Mouse (Mus musculus): ENCODE measurements around the gene Borcs5. TPM values are rescaled to one million over a fixed set of nuclear protein-coding genes. Genes with fewer than 3 reads are reported as not detected.

The Borcs5 gene
- polyA plus RNA-seq, 1 experiment from 2014 or later, result 6.4 TPM

DNA sequence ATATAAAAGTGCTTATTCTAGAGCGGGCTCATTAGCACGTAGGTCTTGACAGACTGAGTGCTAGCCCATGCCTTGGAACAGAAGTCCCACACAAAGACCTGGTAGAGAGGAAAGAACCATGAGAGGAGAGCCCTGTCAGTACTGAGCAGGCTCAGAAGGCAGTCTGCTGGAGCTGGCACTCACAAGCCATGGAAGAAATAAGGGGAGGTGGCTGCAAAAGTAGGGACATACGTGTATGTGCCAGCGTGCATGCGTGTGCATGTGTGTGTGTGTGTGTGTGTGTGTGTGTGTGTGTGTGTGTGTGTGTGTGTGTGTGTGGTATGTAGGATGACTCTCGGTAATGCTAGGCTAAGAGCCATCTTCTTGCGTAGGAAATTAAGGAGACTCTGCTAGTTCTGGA lies 84.0 kb downstream of the Borcs5 start:
- WGBS (ENCODE audit: insufficient replicate concordance), result 88% methylated on average over 7 of the region's 7 CpGs
- Histone ChIP-seq H3K27ac (ENCODE audit: low read length) (no peak overlapping the region), H3K27me3 (ENCODE audit: control insufficient read depth, insufficient read depth, low read depth, low read length) (no peaks in the 10 kb centered on the region), H3K36me3 (ENCODE audit: control insufficient read depth, insufficient read depth) (peaks cover 4% of the 10 kb centered on the region), H3K9ac (ENCODE audit: low read depth, low read length) (no peak overlapping the region), H3K4me1 (ENCODE audit: control insufficient read depth, low read depth, low read length) (peaks cover 4% of the 10 kb centered on the region), H3K4me3 (ENCODE audit: low read depth, low read length) (no peak overlapping the region), H3K9me3 (replicated peaks; ENCODE audit: control insufficient read depth, low read length) (no peaks in the 10 kb centered on the region), H3K4me2 (ENCODE audit: low read depth, low read length) (no peak overlapping the region)
- ATAC-seq (ENCODE audit: low read depth), result no peak

DNA sequence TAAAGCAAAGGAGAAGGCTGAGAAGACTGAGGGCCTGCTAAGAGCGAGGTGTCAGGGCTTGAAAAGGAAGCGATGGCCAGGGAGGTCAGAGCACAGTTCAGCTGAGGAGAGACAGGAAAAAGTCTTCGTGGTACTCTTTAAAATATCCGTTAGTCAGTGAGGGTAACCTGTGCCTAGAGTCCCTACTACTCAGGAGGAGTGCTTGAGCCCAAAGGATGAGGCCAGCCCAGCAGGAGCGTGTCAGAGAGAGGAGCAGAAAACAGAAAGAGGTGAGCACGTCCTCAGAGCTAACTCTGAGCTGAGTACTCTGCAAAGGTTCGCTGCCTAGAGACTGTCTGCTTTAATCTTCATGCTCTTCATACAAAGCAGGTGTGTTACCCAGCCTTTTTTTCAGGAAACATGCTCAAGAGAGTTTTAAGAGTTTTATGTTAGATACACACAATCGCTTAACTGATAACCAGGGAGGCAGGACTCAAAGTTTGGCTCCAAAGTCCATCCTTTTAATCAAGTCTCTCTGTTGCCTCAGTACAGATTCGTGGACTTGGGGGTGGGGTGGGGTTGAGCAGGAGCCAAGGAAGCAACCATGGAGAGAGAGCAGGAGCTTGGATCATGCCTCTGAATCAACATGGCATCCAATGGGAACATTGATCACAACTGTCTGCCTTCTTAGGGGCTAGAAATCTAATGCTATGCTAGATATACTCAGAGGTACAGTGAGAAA lies 84.7 kb downstream of the Borcs5 start:
- 62% methylated on average over 9 of the region's 9 CpGs for WGBS (ENCODE audit: insufficient replicate concordance)
- no peak overlapping the region for H3K9ac ChIP-seq (ENCODE audit: low read depth, low read length)

DNA sequence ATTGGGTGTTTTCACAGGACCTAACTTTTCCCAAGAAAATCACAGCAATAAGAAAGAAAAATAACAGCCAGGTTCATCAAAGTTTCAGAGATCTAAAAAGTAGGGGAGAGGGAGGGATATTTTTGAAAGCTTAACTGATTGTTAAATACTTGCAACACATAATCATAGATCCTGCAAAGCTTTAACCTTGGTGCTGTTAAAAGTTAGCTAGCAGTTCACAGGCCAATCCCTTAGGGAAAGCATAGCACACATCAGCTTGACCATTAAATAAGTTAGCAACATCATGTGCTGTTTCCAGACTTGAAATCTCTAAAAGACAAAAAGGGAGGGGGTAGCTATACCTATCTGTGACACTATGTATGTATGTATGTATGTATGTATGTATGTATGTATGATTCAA lies 86.1 kb downstream of the Borcs5 start:
- H3K27me3 ChIP-seq (ENCODE audit: control insufficient read depth, insufficient read depth, low read depth, low read length), result no peaks in the 10 kb centered on the region
- peaks cover 4% of the 10 kb centered on the region for H3K36me3 ChIP-seq (ENCODE audit: control insufficient read depth, insufficient read depth)
- no peak for ATAC-seq (ENCODE audit: low read depth)
- no peak overlapping the region for H3K4me2 ChIP-seq (ENCODE audit: low read depth, low read length)
- H3K9ac ChIP-seq (ENCODE audit: low read depth, low read length), result no peak overlapping the region
- no peak overlapping the region; the same call in 1 of the 2 replicates for H3K27ac ChIP-seq (ENCODE audit: low read length)
- H3K4me1 ChIP-seq (ENCODE audit: control insufficient read depth, low read depth, low read length), result peaks cover 5% of the 10 kb centered on the region
- H3K9me3 ChIP-seq (replicated peaks; ENCODE audit: control insufficient read depth, low read length), result no peaks in the 10 kb centered on the region
- no peak overlapping the region for H3K4me3 ChIP-seq (ENCODE audit: low read depth, low read length)

More for the DNA sequence above, 84.7 kb downstream of the Borcs5 start:
- peak overlapping the region; percentile 42; the same call in 1 of the 2 replicates for H3K27ac ChIP-seq (ENCODE audit: low read length)
- H3K4me2 ChIP-seq (ENCODE audit: low read depth, low read length), result no peak overlapping the region
- ATAC-seq (ENCODE audit: low read depth), result peak; percentile 80
- H3K36me3 ChIP-seq (ENCODE audit: control insufficient read depth, insufficient read depth), result peaks cover 4% of the 10 kb centered on the region
- no peak overlapping the region for H3K4me3 ChIP-seq (ENCODE audit: low read depth, low read length)
- H3K27me3 ChIP-seq (ENCODE audit: control insufficient read depth, insufficient read depth, low read depth, low read length), result no peaks in the 10 kb centered on the region
- H3K9me3 ChIP-seq (replicated peaks; ENCODE audit: control insufficient read depth, low read length), result no peaks in the 10 kb centered on the region
- peaks cover 4% of the 10 kb centered on the region for H3K4me1 ChIP-seq (ENCODE audit: control insufficient read depth, low read depth, low read length)

DNA sequence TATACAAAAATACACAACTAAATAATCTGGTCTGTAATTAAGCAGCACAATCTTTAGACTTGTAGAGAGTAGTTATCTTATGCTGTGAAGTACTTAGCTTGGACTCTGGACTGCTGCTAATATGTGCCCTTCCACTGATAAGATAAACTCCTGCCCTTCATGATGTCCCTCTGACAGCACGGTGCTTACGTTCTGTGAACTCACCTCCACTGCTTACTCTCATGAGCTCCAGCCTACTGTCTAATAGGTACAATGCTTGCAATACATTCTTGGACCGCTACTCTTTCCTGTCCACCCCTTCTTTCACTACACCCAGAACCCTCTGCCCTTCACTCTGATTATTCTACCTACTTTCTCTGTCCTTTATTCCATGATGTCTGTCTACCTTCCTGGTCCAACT lies 91.7 kb downstream of the Borcs5 start:
- peak overlapping the region; percentile 4; the same call in 1 of the 2 replicates for H3K4me2 ChIP-seq (ENCODE audit: low read depth, low read length)
- no peaks in the 10 kb centered on the region for H3K27me3 ChIP-seq (ENCODE audit: control insufficient read depth, insufficient read depth, low read depth, low read length)
- H3K9ac ChIP-seq (ENCODE audit: low read depth, low read length), result no peak overlapping the region
- H3K9me3 ChIP-seq (replicated peaks; ENCODE audit: control insufficient read depth, low read length), result no peaks in the 10 kb centered on the region
- ATAC-seq (ENCODE audit: low read depth), result peak; percentile 82
- H3K27ac ChIP-seq (ENCODE audit: low read length), result peak overlapping the region; percentile 23
- no peak overlapping the region for H3K4me3 ChIP-seq (ENCODE audit: low read depth, low read length)
- no peaks in the 10 kb centered on the region for H3K36me3 ChIP-seq (ENCODE audit: control insufficient read depth, insufficient read depth)
- H3K4me1 ChIP-seq (ENCODE audit: control insufficient read depth, low read depth, low read length), result peaks cover 14% of the 10 kb centered on the region
- 29% methylated on average over 3 of the region's 3 CpGs for WGBS (ENCODE audit: insufficient replicate concordance)

DNA sequence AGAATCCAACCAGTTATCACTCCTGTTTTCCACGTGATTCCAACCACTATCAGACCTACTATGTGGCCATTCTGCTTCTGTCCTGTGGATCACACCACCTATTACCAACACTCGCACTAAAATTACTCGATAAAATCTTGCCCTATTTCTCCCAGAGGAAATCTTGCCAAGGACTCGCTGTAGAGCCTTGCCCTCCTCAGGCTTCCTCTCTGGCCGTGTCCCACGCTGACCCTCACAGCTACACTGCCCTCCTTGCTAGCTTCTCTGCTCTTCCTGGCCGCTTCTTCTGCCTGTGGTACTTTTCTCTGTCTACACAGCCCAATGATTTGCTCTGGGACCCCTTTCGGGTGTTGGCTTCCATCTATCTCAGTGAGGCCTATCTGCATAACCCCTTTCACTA lies 93.5 kb downstream of the Borcs5 start:
- Histone ChIP-seq H3K4me2 (ENCODE audit: low read depth, low read length) (no peak overlapping the region), H3K4me3 (ENCODE audit: low read depth, low read length) (no peak overlapping the region), H3K4me1 (ENCODE audit: control insufficient read depth, low read depth, low read length) (peaks cover 14% of the 10 kb centered on the region), H3K27ac (ENCODE audit: low read length) (no peak overlapping the region), H3K9ac (ENCODE audit: low read depth, low read length) (no peak overlapping the region), H3K27me3 (ENCODE audit: control insufficient read depth, insufficient read depth, low read depth, low read length) (no peaks in the 10 kb centered on the region), H3K36me3 (ENCODE audit: control insufficient read depth, insufficient read depth) (no peaks in the 10 kb centered on the region), H3K9me3 (replicated peaks; ENCODE audit: control insufficient read depth, low read length) (no peaks in the 10 kb centered on the region)
- 74% methylated on average over 8 of the region's 8 CpGs for WGBS (ENCODE audit: insufficient replicate concordance)
- ATAC-seq (ENCODE audit: low read depth), result no peak

DNA sequence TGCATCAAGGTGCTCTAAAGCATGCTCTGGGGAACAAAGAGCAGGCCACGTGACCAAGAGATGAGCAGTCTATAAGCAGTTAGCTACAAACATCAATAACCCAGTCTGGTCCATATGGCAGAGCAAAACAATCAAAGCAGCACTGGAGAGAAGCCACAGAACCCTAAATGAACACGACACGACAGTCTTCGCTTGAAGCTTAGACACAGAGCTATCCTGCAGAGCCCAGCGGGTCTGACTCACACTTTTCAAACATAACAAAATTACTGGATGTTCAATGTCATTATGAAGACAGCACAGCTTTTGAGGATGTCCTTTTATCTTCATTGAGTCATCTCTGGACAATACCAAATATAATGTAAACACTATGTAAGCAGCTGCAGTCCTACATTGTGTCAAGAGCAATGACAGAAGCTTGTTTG lies 94.5 kb downstream of the Borcs5 start:
- H3K27ac ChIP-seq (ENCODE audit: low read length), result no peak overlapping the region
- 86% methylated on average over 5 of the region's 5 CpGs for WGBS (ENCODE audit: insufficient replicate concordance)

DNA sequence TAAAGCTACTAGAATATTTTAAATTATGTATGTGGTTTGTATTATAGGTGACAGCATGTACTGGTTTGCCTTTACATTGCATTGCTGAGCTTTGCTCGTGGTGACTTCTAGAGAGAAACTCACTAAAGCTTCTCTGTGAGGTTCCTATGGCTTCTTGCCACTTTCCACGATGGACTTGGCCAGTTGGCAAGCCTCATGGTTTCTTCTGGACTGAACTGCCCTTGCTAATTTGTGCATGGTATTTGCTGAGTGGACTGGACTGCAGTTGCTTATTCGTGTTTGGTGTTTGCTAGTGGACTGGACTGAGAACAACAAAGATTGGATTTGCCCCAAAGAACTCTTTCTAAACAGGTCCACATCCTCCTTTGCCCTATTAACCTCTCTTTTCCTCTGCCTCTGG lies 97.5 kb downstream of the Borcs5 start:
- H3K9me3 ChIP-seq (replicated peaks; ENCODE audit: control insufficient read depth, low read length), result no peaks in the 10 kb centered on the region
- H3K36me3 ChIP-seq (ENCODE audit: control insufficient read depth, insufficient read depth), result no peaks in the 10 kb centered on the region
- H3K4me2 ChIP-seq (ENCODE audit: low read depth, low read length), result no peak overlapping the region
- H3K4me3 ChIP-seq (ENCODE audit: low read depth, low read length), result no peak overlapping the region
- WGBS (ENCODE audit: insufficient replicate concordance), result 75% methylated on average over 3 of the region's 3 CpGs
- H3K27me3 ChIP-seq (ENCODE audit: control insufficient read depth, insufficient read depth, low read depth, low read length), result no peaks in the 10 kb centered on the region
- peaks cover 3% of the 10 kb centered on the region; the same call in 1 of the 2 replicates for H3K4me1 ChIP-seq (ENCODE audit: control insufficient read depth, low read depth, low read length)
- no peak for ATAC-seq (ENCODE audit: low read depth)
- no peak overlapping the region for H3K9ac ChIP-seq (ENCODE audit: low read depth, low read length)
- H3K27ac ChIP-seq (ENCODE audit: low read length), result no peak overlapping the region

More for the DNA sequence above, 94.5 kb downstream of the Borcs5 start:
- Histone ChIP-seq H3K4me1 (ENCODE audit: control insufficient read depth, low read depth, low read length) (peaks cover 14% of the 10 kb centered on the region), H3K9ac (ENCODE audit: low read depth, low read length) (no peak overlapping the region), H3K27me3 (ENCODE audit: control insufficient read depth, insufficient read depth, low read depth, low read length) (no peaks in the 10 kb centered on the region), H3K4me3 (ENCODE audit: low read depth, low read length) (no peak overlapping the region), H3K9me3 (replicated peaks; ENCODE audit: control insufficient read depth, low read length) (no peaks in the 10 kb centered on the region), H3K4me2 (ENCODE audit: low read depth, low read length) (no peak overlapping the region), H3K36me3 (ENCODE audit: control insufficient read depth, insufficient read depth) (no peaks in the 10 kb centered on the region)
- no peak for ATAC-seq (ENCODE audit: low read depth)

DNA sequence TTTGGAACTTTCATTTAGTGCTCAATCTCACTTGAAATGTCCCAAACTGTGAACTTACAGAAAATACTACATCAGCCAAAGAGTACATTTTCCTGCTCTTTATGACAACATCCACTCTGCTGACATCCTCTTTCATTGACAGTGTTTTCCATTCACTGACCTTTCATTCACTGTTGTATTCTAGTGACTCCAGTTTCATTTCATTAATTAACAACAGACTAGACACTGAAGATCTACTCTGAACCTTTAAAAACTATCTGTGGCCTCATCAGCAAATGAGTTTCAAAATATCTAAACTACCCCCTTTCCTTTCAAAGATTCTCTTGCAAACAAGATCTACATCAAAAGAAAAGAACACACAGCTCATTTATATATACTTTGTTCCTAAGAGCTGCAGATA lies 104.3 kb downstream of the Borcs5 start:
- H3K27ac ChIP-seq (ENCODE audit: low read length), result no peak overlapping the region
- no peak overlapping the region for H3K9ac ChIP-seq (ENCODE audit: low read depth, low read length)
- no peak overlapping the region for H3K4me2 ChIP-seq (ENCODE audit: low read depth, low read length)
- no peak overlapping the region for H3K4me3 ChIP-seq (ENCODE audit: low read depth, low read length)
- H3K9me3 ChIP-seq (replicated peaks; ENCODE audit: control insufficient read depth, low read length), result no peaks in the 10 kb centered on the region
- no peak for ATAC-seq (ENCODE audit: low read depth)
- H3K36me3 ChIP-seq (ENCODE audit: control insufficient read depth, insufficient read depth), result no peaks in the 10 kb centered on the region
- H3K4me1 ChIP-seq (ENCODE audit: control insufficient read depth, low read depth, low read length), result no peaks in the 10 kb centered on the region
- no peaks in the 10 kb centered on the region for H3K27me3 ChIP-seq (ENCODE audit: control insufficient read depth, insufficient read depth, low read depth, low read length)

DNA sequence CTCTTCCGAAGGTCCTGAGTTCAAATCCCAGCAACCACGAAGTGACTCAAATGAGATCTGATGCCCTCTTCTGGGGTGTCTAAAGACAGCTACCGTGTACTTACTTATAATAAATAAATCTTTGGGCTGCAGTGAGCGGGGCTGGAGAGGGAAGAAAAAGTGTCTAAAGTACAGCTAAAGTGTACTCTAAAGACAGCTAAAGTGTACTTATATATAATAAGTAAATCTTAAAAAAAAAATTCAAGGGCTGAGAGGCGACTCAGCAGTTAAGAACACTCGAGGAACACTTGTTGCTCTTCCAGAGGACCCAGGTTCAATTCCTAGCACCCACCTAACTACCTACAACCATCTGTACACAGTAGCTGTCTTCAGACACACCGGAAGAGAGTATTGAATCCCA lies 106.6 kb downstream of the Borcs5 start:
- no peak overlapping the region for H3K4me2 ChIP-seq (ENCODE audit: low read depth, low read length)
- WGBS (ENCODE audit: insufficient replicate concordance), result 82% methylated on average over 7 of the region's 7 CpGs

More for the DNA sequence above, 106.6 kb downstream of the Borcs5 start:
- Histone ChIP-seq H3K27me3 (ENCODE audit: control insufficient read depth, insufficient read depth, low read depth, low read length) (no peaks in the 10 kb centered on the region), H3K4me1 (ENCODE audit: control insufficient read depth, low read depth, low read length) (no peaks in the 10 kb centered on the region), H3K27ac (ENCODE audit: low read length) (no peak overlapping the region), H3K9ac (ENCODE audit: low read depth, low read length) (no peak overlapping the region), H3K9me3 (replicated peaks; ENCODE audit: control insufficient read depth, low read length) (no peaks in the 10 kb centered on the region), H3K4me3 (ENCODE audit: low read depth, low read length) (no peak overlapping the region), H3K36me3 (ENCODE audit: control insufficient read depth, insufficient read depth) (no peaks in the 10 kb centered on the region)
- no peak for ATAC-seq (ENCODE audit: low read depth)

Measured in liver, embryonic 16.5 days (tissue).